Mouse (Mus musculus) spleen, adult 18-20 months (tissue): ENCODE measurements at regions not wholly inside any gene's neighbourhood (a gene's known extent, or its start where the extent isn't known, plus 50 kb on each side); places are given as distances from the start of the nearest gene placed in this dataset.

ENCODE experiments used
- DNase-seq, 2 experiments: peaks; one replicate each; pipeline ENCODE4 v3.0.0; 2022; ENCODE audit warnings: mixed read lengths in 2 of 2

GRCm38 (mm10) chr12:57809961-57810360, 246.0 kb downstream of the Ttc6 start:
- no peak for DNase-seq

DNA sequence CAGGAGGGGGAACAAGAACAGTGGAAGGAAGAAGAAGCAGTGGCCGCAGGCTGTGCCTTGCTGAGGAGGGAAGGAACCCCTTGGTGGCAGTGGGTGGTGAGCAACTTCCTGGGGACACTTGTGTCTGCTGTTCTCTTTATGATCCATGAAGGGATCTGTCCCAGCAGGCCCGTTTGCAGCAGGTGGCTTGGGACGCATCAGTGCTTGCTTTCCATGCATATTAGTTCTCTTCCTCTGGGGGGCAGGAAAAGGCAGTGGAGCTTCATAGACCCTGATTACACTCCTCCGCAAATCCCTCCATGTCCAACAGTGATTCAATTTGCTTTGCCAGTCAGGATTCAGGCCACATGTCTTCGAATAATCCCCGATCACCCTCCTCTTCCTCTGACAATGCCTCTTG, 259.9 kb downstream of the Ttc6 start:
- no peak for DNase-seq

DNA sequence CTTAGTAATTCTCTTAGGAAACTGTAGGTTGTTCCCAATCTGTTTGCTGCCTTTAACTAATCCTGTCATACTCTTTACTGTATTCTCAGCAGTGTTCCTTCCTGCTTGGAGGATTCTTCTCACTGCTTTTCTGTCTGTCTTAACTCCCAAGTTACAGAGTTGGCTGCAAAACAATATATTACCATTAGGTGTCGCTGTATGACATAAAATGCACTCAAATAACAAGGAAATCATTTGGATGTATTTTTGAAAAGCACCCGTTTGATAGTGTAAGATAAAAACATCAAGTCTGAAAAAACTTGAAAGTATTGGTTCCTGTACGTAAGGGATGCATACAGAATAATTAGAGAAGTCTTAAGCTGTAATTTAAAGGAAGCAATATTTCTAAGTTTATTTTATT, 261.8 kb downstream of the Ttc6 start:
- DNase-seq: no peak

- no peak for DNase-seq
Observed at GRCm38 (mm10) chr12:57842813-57843212, 278.9 kb downstream of the Ttc6 start.

DNA sequence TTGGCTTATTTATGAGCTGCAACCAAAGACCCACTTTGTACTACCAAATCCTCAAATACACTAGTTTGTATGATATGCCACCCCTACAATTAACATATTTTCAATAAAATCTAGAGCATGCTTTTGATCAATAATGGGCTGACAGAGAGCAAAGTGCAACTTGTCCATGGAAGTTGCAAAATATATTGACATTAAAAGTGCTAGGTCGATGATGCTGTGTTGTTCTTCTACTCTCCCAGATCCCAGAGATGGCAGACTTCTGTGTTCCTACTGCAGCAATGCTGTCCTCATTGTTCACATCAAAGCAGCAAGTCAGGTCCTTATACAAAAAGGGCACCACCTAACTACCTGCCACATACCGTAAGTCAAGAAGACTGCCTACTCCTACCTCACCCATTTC, 307.1 kb downstream of the Ttc6 start:
- no peak for DNase-seq

GRCm38 (mm10) chr12:57890783-57891478, 320.6 kb upstream of the Sstr1 start:
- no peak for DNase-seq

DNA sequence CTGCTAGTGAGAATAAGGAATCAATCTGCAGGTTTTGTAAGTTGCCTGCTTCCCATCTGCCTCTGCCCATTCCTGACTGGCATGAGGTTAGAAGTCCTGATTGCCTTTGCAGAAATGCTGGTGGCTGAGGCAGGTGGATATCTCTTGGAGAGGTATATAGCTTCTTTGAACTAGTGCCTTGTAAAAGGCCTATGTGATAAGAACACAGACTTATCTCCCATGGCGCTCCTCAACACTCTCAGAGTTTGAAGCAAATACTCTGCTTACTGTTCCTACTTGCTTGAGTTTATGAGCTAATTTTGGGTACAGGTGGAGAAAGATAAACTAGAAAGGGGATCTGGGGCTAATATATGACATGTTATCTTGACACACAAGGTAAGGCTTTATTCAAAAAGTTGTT, 320.0 kb upstream of the Sstr1 start:
- DNase-seq: no peak

DNA sequence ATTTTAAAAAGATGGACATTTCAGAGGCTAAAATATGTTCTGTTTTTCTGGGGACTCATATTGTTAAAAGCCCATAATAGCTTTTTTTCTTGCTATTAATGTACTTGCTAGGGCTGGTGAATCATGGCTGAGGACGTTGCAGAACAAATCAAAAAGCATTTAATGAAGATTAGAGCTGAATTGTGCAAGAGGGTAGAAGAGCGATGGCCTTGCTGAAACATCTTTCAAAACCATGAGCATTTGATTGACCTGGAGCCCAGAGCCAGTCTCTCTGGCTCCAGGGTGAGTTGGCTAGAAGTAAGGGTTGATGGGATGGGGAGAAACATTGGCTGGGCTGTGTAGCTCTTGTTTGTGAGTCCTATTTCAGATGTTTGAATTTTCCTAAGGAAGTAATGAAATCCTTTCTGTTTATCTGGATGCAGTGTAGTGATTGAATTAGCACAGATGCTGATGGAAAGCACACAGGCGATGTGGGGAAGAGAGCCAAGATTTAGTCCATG, 313.8 kb upstream of the Sstr1 start:
- no peak for DNase-seq

- DNase-seq: no peak
Observed at GRCm38 (mm10) chr12:57904658-57905057, 306.9 kb upstream of the Sstr1 start.

DNA sequence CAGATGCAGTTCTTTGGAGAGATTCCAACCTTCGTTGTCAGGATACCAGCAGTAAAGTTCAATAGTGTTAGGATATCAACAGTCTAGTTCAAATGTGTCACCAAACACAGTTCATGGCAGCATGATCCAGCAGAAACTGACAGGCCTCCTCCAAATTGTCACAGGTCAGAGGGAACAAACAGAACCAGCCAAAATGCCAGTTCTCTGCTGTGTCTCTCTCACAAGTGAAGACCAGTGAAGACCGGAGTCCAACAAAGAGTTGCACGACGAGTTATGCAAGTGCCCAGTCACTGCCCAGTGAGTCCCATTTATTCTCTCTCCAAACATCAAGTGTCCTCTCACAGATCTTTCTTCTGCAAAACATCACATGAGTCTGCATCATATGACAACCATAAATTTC, 293.4 kb upstream of the Sstr1 start:
- no peak for DNase-seq

DNA sequence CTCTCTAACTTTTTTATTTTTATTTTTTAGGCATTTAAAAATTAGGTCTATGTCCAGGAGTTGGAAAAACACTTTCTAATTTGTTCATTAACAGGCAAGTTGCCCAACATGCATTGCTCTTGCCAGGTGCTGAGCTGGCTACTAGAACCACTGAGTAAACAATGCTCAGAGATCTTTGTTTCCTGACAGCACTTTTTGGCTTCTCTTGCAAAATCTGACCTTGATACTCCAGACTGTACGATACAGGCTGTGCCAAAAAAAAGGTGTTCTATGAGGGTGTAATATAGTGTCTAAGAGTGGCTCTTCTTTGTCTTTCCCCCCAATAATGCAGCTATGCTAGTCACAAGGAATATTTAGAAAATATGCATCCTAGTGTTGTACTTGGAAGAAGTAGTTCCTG, 289.5 kb upstream of the Sstr1 start:
- DNase-seq: no peak

- DNase-seq: no peak
Observed at GRCm38 (mm10) chr12:57924422-57924821, 287.1 kb upstream of the Sstr1 start.

GRCm38 (mm10) chr12:57926886-57927285, 284.7 kb upstream of the Sstr1 start:
- no peak for DNase-seq

DNA sequence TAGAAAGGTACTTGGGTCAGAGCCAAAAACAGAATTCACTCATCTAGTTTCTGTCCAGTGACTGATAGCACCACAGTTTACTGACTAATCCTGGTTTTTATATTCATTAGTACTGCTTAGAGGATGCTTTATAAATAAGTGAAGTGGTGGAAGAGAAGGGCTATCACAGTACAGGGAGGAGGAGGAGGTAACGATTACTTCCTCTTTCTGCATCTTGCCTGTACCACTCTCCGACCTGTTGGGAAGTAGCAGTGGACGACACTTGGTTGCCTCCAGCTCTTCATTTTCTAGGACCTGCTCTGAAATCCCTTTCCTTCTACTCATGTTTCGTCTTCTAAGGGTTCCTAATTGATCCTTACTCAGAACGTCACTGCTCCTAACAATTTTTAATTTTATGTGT, 283.5 kb upstream of the Sstr1 start:
- no peak for DNase-seq

GRCm38 (mm10) chr12:57931856-57932255, 279.7 kb upstream of the Sstr1 start:
- no peak for DNase-seq

DNA sequence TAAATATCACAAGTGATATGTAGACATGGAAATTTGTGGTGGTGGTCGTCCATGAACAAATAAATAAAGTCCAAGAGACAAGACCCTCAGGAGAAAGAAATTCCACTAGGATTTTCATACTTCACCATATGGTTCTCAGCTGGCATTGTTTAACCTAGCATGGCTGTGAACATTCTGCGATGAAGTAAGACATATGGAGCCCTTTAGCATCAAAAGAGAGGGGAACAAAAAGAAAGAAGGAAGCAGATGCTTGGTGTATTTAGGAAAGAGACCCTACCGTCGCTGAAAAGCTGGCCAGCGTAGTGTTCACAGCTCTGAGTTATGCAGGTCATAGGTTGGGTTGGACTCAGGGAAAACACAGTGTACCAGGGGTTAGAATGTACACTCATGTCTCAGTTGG, 261.7 kb upstream of the Sstr1 start:
- DNase-seq: no peak

GRCm38 (mm10) chr12:57958527-57958926, 253.0 kb upstream of the Sstr1 start:
- no peak for DNase-seq

DNA sequence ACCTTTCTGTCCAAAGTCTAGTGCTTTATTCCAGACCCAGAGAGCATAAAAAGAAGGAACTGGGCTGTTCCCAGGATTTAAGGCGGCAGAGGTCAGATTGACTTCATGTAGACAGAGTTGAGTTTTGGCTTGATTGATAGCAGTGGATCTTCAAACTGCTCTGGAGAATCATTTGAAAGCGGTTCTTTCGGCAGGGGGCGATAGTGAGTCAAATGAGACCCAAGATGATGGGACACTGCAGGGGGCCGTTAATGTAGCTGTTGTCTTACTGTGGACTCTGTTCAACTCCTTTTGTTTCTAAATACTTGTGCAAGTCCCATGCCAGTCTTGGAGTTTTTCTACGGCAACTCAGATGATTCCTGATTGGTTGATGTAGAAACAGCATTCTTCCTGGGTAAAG, 251.4 kb upstream of the Sstr1 start:
- DNase-seq: peak in 1 of 2 experiments; percentile 2

DNA sequence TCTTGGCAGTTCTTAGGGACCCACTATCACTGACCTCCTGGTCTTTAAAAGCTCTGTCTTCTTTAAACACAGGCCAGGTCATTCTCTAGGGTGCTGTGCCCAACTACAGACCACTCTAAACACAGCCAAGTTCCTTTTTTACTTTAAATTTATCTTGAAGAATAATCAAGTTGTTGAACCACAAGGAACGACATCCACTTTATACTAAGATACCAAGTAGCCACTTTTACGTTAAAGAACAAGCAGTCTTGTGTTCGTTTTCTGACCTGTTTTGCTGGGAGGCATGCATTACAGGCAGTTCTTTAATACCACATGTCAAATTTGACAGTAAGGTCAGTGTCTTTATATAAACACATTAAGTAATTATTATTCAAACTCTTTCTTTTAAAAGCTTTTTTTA, 242.4 kb upstream of the Sstr1 start:
- DNase-seq: no peak

- DNase-seq: no peak
Observed at GRCm38 (mm10) chr12:57970163-57970562, 241.4 kb upstream of the Sstr1 start.

DNA sequence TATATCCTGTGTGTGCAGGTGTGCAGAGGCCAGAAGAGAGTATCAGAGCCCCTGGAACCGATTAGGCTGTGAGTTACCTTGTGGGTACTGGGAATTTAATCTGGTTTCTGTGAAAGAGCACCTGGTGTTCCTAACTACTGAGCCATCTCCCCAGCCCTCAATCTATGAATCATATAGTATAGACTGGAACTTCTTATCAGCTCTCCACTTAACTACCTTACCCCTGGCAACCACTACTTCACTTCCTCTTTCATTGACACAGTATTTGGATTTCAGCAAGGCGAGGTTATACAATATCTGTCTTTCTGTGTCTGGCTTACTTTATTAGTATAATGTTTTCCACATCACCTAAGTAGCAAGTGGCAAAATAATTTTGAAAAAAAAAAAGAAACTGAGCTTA, 239.1 kb upstream of the Sstr1 start:
- DNase-seq: no peak
